In genomic region chr17:24199252-24199651, GRCm38 (mm10) we compare ENCODE assay signal across 8 mouse cellular contexts. TPM values are rescaled to one million over a fixed set of nuclear protein-coding genes. Genes with fewer than 3 reads are reported as not detected.
A peak's percentile ranks its signal among the peaks of the same experiment; 100 is the strongest.
DNase-seq lines count a peak whose midpoint lies in the region; ATAC-seq and TF ChIP-seq lines count a peak whose summit lies in the region.
"Had no signal": no experiment of that assay in that cellular context is flagged by ENCODE, and none has a peak within 500 bp of the region (broad histone marks: within the 10 kb centered on the region; RNA-seq: fewer than 3 reads in every experiment).

No protein-coding gene starts in this region.

- H3K4me3 ChIP-seq in G1E (ENCODE audit: low read depth, low read length): peak overlapping the region; percentile 62; the same call in 1 of the 2 replicates
- no peak overlapping the region for H3K4me3 ChIP-seq in MEL (ENCODE audit: control insufficient read depth in 1 of 2, insufficient read depth in 1 of 2, low read depth in 2 of 2, low read length in 2 of 2)
- H3K4me3 ChIP-seq: lung, embryonic 15.5 days had no signal

- TF ChIP-seq POLR2A in MEL (IDR thresholded peaks at IDR 0.05; ENCODE audit: control insufficient read depth in 1 of 2, insufficient read depth in 1 of 2, low read depth in 1 of 2, low read length in 2 of 2, poor library complexity in 1 of 2): no peak; a peak in 1 of 4 replicates

- H3K79me2 ChIP-seq in MEL (ENCODE audit: control insufficient read depth, insufficient read depth, low read length, poor library complexity): peaks cover 33% of the 10 kb centered on the region

- TF ChIP-seq CTCF in G1E (IDR thresholded peaks at IDR 0.05; ENCODE audit: low read depth, low read length) (no peak), MEL (IDR thresholded peaks at IDR 0.05 in 2 of 3, conservative IDR thresholded peaks at IDR 0.05 in 1 of 3; ENCODE audit: control insufficient read depth in 1 of 3, insufficient read depth in 1 of 3, low read depth in 2 of 3, low read length in 3 of 3, poor library complexity in 1 of 3, severe bottlenecking in 1 of 3) (no peak)

- H3K27ac ChIP-seq in MEL (ENCODE audit: control insufficient read depth, low read depth, low read length): peak overlapping the region; percentile 10
- H3K27ac ChIP-seq: lung, embryonic 15.5 days had no signal

- no peak for TF ChIP-seq RAD21 in MEL (IDR thresholded peaks at IDR 0.05; ENCODE audit: low read depth, low read length)

- TF ChIP-seq EP300 in MEL (IDR thresholded peaks at IDR 0.05; ENCODE audit: low read depth in 1 of 2, low read length in 2 of 2): peak; percentile 67 to 78

- no peak for DNase-seq in G1E (ENCODE audit: low spot score)
- peak; percentile 75 for DNase-seq in MEL (ENCODE audit: low read depth, low spot score)
- peak; percentile 67 to 87 for DNase-seq in frontal cortex, postnatal 36 days (ENCODE audit: low spot score in 2 of 2)
- peak; percentile 11 for DNase-seq in left cerebral cortex, postnatal 4 days
- DNase-seq in urinary bladder, postnatal 10 days (ENCODE audit: low spot score): no peak
- DNase-seq in thymus, postnatal 10 days (ENCODE audit: low spot score in 2 of 2): no peak

- no peaks in the 10 kb centered on the region for H3K9me3 ChIP-seq in G1E (replicated peaks)
- H3K9me3 ChIP-seq in MEL (replicated peaks; ENCODE audit: insufficient read depth, low read length): no peaks in the 10 kb centered on the region
- H3K9me3 ChIP-seq: lung, embryonic 15.5 days had no signal

- no peak for ATAC-seq in G1E (ENCODE audit: extremely low read depth, insufficient number of reproducible peaks, low FRiP score, poor library complexity, severe bottlenecking)
- no peak for ATAC-seq in megakaryocyte-erythroid progenitor cell, adult 5-6 weeks (replicated peaks; ENCODE audit: low FRiP score, low TSS enrichment, poor library complexity, severe bottlenecking)

- intact Hi-C loops in left cerebral cortex, postnatal 4 days (cut with DNase I): no loop called here

- peaks cover 86% of the 10 kb centered on the region for H3K36me3 ChIP-seq in G1E (replicated peaks)
- H3K36me3 ChIP-seq in MEL (ENCODE audit: control insufficient read depth in 1 of 2, insufficient read depth in 2 of 2, low read length in 2 of 2): peaks cover 4 to 34% of the 10 kb centered on the region in 2 experiments; a peak in 3 of 4 replicates
- H3K36me3 ChIP-seq: lung, embryonic 15.5 days had no signal

- H3K4me1 ChIP-seq in G1E (ENCODE audit: insufficient read depth, low read depth, low read length) (peaks cover 97% of the 10 kb centered on the region), MEL (ENCODE audit: control insufficient read depth in 1 of 2, insufficient read depth in 2 of 2, low read length in 2 of 2) (peaks cover 11 to 48% of the 10 kb centered on the region in 2 experiments)

- H3K9ac ChIP-seq in MEL (ENCODE audit: control insufficient read depth, low read depth, low read length, poor library complexity, severe bottlenecking): peak overlapping the region; percentile 21
- H3K9ac ChIP-seq: lung, embryonic 15.5 days had no signal

- H3K27me3 ChIP-seq in G1E (ENCODE audit: insufficient read depth, low read length) (no peaks in the 10 kb centered on the region), MEL (ENCODE audit: control insufficient read depth in 1 of 2, insufficient read depth in 2 of 2, low read length in 2 of 2) (no peaks in the 10 kb centered on the region)
- H3K27me3 ChIP-seq: lung, embryonic 15.5 days had no signal

TF ChIP-seq in MEL, 35 proteins besides CTCF, POLR2A, EP300 and RAD21 (continues in another document):
- TF ChIP-seq MEF2A (IDR thresholded peaks at IDR 0.05; ENCODE audit: extremely low read depth, insufficient replicate concordance, low read depth, low read length, poor library complexity, severe bottlenecking): no peak
- TF ChIP-seq MXI1 (IDR thresholded peaks at IDR 0.05; ENCODE audit: low read depth, low read length): no peak
- peak; percentile 41; the same call in 1 of the 2 replicates for TF ChIP-seq TBP (IDR thresholded peaks at IDR 0.05; ENCODE audit: low read depth, low read length)
- no peak for TF ChIP-seq NRF1 (IDR thresholded peaks at IDR 0.05; ENCODE audit: insufficient read depth, low read depth, low read length, poor library complexity, severe bottlenecking)
- peak; percentile 82 for TF ChIP-seq TAL1 (IDR thresholded peaks at IDR 0.05; ENCODE audit: low read length)
- no peak for TF ChIP-seq POLR2AphosphoS5 (IDR thresholded peaks at IDR 0.05; ENCODE audit: borderline replicate concordance, low read depth, low read length)
- TF ChIP-seq GABPA (IDR thresholded peaks at IDR 0.05; ENCODE audit: low read depth, low read length): no peak
- TF ChIP-seq HCFC1 (IDR thresholded peaks at IDR 0.05; ENCODE audit: low read depth, low read length): no peak
- TF ChIP-seq BHLHE40 (IDR thresholded peaks at IDR 0.05; ENCODE audit: borderline replicate concordance, low read depth, low read length): peak; percentile 55; the same call in 1 of the 2 replicates
- no peak for TF ChIP-seq CHD2 (IDR thresholded peaks at IDR 0.05; ENCODE audit: low read length)
- TF ChIP-seq USF1 (IDR thresholded peaks at IDR 0.05; ENCODE audit: low read depth, low read length): no peak
- no peak for TF ChIP-seq MAX (IDR thresholded peaks at IDR 0.05; ENCODE audit: low read length)
- no peak for TF ChIP-seq MAFK (IDR thresholded peaks at IDR 0.05; ENCODE audit: borderline replicate concordance, low read depth, low read length)
- TF ChIP-seq TCF12 (IDR thresholded peaks at IDR 0.05; ENCODE audit: low read depth, low read length): peak; percentile 67
- peak; percentile 72 for TF ChIP-seq RCOR1 (IDR thresholded peaks at IDR 0.05; ENCODE audit: low read depth, low read length)
- TF ChIP-seq GATA1 (IDR thresholded peaks at IDR 0.05; ENCODE audit: low read depth, low read length): peak; percentile 70
- TF ChIP-seq KAT2A (conservative IDR thresholded peaks at IDR 0.05; ENCODE audit: low read depth, low read length): no peak
- no peak for TF ChIP-seq ZC3H11A (IDR thresholded peaks at IDR 0.05; ENCODE audit: low read depth, low read length)
- no peak for TF ChIP-seq E2F4 (IDR thresholded peaks at IDR 0.05; ENCODE audit: borderline replicate concordance, low read depth, low read length)
- TF ChIP-seq CHD1 (IDR thresholded peaks at IDR 0.05; ENCODE audit: low read depth, low read length): no peak
- no peak for TF ChIP-seq ZKSCAN1 (IDR thresholded peaks at IDR 0.05; ENCODE audit: low read depth, low read length)
- no peak for TF ChIP-seq NELFE (IDR thresholded peaks at IDR 0.05; ENCODE audit: low read depth, low read length)

RNA-seq across cellular contexts. Expression of gene Tbc1d24, which starts 6.1 kb away (rescaled TPM):
- total RNA-seq in G1E (2014; fragmentation: Nextera tagmentation) (94.0 and 120 TPM in 2 replicates), G1E (2017) (57.9 and 59.1 TPM in 2 replicates), MEL (2012; rRNA removed) (21.8 and 24.3 TPM in 2 replicates)
- polyA plus RNA-seq in G1E (2012) (14.6 and 23.4 TPM in 2 replicates), MEL (2012; ENCODE audit: insufficient read depth in 1 of 2, insufficient read length in 2 of 2, low read depth in 1 of 2, low replicate concordance in 2 of 2, missing spikeins in 1 of 2) (10 to 100 TPM; 27.3 to 34.2 TPM)
- total RNA-seq in left cerebral cortex, postnatal 4 days (2021): 10 to 100 TPM; 82.8 to 91.5 TPM
- total RNA-seq in megakaryocyte-erythroid progenitor cell, adult 5-6 weeks (2014; fragmentation: Nextera tagmentation): 32.2 and 45.2 TPM in 2 replicates
- 6.0 and 6.6 TPM in 2 replicates for total RNA-seq in megakaryocyte-erythroid progenitor cell, adult 5-6 weeks (2017)

RNA-seq across cellular contexts. Expression of gene Ntn3, which starts 10.1 kb away (rescaled TPM):
- total RNA-seq in G1E (2014; fragmentation: Nextera tagmentation) (3.8 and 3.9 TPM in 2 replicates), G1E (2017) (1.5 and 2.1 TPM in 2 replicates), MEL (2012; rRNA removed) (1.7 and 2.7 TPM in 2 replicates)
- polyA plus RNA-seq in G1E (2012) (1.6 and 1.8 TPM in 2 replicates), MEL (2012; ENCODE audit: insufficient read depth in 1 of 2, insufficient read length in 2 of 2, low read depth in 1 of 2, low replicate concordance in 2 of 2, missing spikeins in 1 of 2) (1 to 10 TPM in 1 of 2 experiments, not detected in 1; 2.5 TPM)
- total RNA-seq in left cerebral cortex, postnatal 4 days (2021): 10 to 100 TPM; 15.8 to 16.4 TPM
- 0.92 TPM in 2 replicates for total RNA-seq in megakaryocyte-erythroid progenitor cell, adult 5-6 weeks (2014; fragmentation: Nextera tagmentation)
- 0.19 and 0.38 TPM in 2 replicates for total RNA-seq in megakaryocyte-erythroid progenitor cell, adult 5-6 weeks (2017)

RNA-seq across cellular contexts. Expression of gene Tedc2, which starts 21.4 kb away (rescaled TPM):
- total RNA-seq in G1E (2014; fragmentation: Nextera tagmentation) (22.8 and 41.7 TPM in 2 replicates), G1E (2017) (38.3 and 46.5 TPM in 2 replicates), MEL (2012; rRNA removed) (18.5 and 22.6 TPM in 2 replicates)
- polyA plus RNA-seq in G1E (2012) (47.0 and 55.1 TPM in 2 replicates), MEL (2012; ENCODE audit: insufficient read depth in 1 of 2, insufficient read length in 2 of 2, low read depth in 1 of 2, low replicate concordance in 2 of 2, missing spikeins in 1 of 2) (10 to 100 TPM in 1 of 2 experiments, not detected in 1; 24.6 TPM)
- 10 to 100 TPM; 12.6 to 13.7 TPM for total RNA-seq in left cerebral cortex, postnatal 4 days (2021)
- total RNA-seq in megakaryocyte-erythroid progenitor cell, adult 5-6 weeks (2014; fragmentation: Nextera tagmentation): 19.8 and 31.0 TPM in 2 replicates
- total RNA-seq in megakaryocyte-erythroid progenitor cell, adult 5-6 weeks (2017): 16.8 and 18.0 TPM in 2 replicates

RNA-seq across cellular contexts. Expression of gene Atp6v0c, which starts 29.8 kb away (rescaled TPM):
- total RNA-seq in G1E (2014; fragmentation: Nextera tagmentation) (126 and 189 TPM in 2 replicates), G1E (2017) (61.1 and 65.5 TPM in 2 replicates), MEL (2012; rRNA removed) (58.4 and 59.3 TPM in 2 replicates)
- polyA plus RNA-seq in G1E (2012) (209 and 285 TPM in 2 replicates), MEL (2012; ENCODE audit: insufficient read depth in 1 of 2, insufficient read length in 2 of 2, low read depth in 1 of 2, low replicate concordance in 2 of 2, missing spikeins in 1 of 2) (100 to 1,000 TPM; 125 to 515 TPM)
- 100 to 1,000 TPM; 770 to 834 TPM for total RNA-seq in left cerebral cortex, postnatal 4 days (2021)
- 222 and 224 TPM in 2 replicates for total RNA-seq in megakaryocyte-erythroid progenitor cell, adult 5-6 weeks (2014; fragmentation: Nextera tagmentation)
- total RNA-seq in megakaryocyte-erythroid progenitor cell, adult 5-6 weeks (2017): 72.2 and 95.8 TPM in 2 replicates

RNA-seq across cellular contexts. Expression of gene Amdhd2, which starts 35.7 kb away (rescaled TPM):
- total RNA-seq in G1E (2014; fragmentation: Nextera tagmentation) (7.2 and 18.7 TPM in 2 replicates), G1E (2017) (60.2 and 66.4 TPM in 2 replicates), MEL (2012; rRNA removed) (11.4 and 15.9 TPM in 2 replicates)
- polyA plus RNA-seq in G1E (2012) (44.1 and 45.3 TPM in 2 replicates), MEL (2012; ENCODE audit: insufficient read depth in 1 of 2, insufficient read length in 2 of 2, low read depth in 1 of 2, low replicate concordance in 2 of 2, missing spikeins in 1 of 2) (10 to 100 TPM in 1 of 2 experiments, not detected in 1; 36.1 TPM)
- 10 to 100 TPM; 30.2 to 32.0 TPM for total RNA-seq in left cerebral cortex, postnatal 4 days (2021)
- total RNA-seq in megakaryocyte-erythroid progenitor cell, adult 5-6 weeks (2014; fragmentation: Nextera tagmentation): 50.8 and 51.8 TPM in 2 replicates
- 13.1 and 19.8 TPM in 2 replicates for total RNA-seq in megakaryocyte-erythroid progenitor cell, adult 5-6 weeks (2017)

Comparison
In these comparisons a context has a peak if more than half of its experiments do, and no peak if none do; other contexts are left out.
1. DNase-seq: peak in MEL (single experiment), frontal cortex, postnatal 36 days (2 of 2) and left cerebral cortex, postnatal 4 days (single experiment); none in G1E (single experiment), urinary bladder, postnatal 10 days (single experiment) and thymus, postnatal 10 days (0 of 2).